In genomic region chr5:149091256-149091655, GRCm38 (mm10) we compare ENCODE assay signal across 19 mouse cellular contexts.
DNase-seq lines count a peak whose midpoint lies in the region; ATAC-seq and TF ChIP-seq lines count a peak whose summit lies in the region.
"Had no signal": no experiment of that assay in that cellular context is flagged by ENCODE, and none has a peak within 500 bp of the region (broad histone marks: within the 10 kb centered on the region; RNA-seq: fewer than 3 reads in every experiment).

No protein-coding gene starts in this region.

- H3K36me3 ChIP-seq in heart, embryonic 14.5 days (ENCODE audit: control insufficient read depth, insufficient read depth, low read length) = no peaks in the 10 kb centered on the region
- H3K36me3 ChIP-seq in heart, adult 2 months (ENCODE audit: control insufficient read depth, insufficient read depth, low read length) = no peaks in the 10 kb centered on the region
- no peaks in the 10 kb centered on the region for H3K36me3 ChIP-seq in intestine, postnatal 0 days (ENCODE audit: control insufficient read depth, insufficient read depth)
- H3K36me3 ChIP-seq: limb, embryonic 15.5 days; liver, embryonic 15.5 days; midbrain, embryonic 10.5 days; neural tube, embryonic 12.5 days had no signal

- H3K9ac ChIP-seq in heart, embryonic 14.5 days (ENCODE audit: low read length) = no peak overlapping the region
- no peak overlapping the region for H3K9ac ChIP-seq in heart, adult 2 months (ENCODE audit: low read depth, low read length)
- no peak overlapping the region for H3K9ac ChIP-seq in intestine, postnatal 0 days (ENCODE audit: low read depth, low read length)
- H3K9ac ChIP-seq: limb, embryonic 15.5 days; liver, embryonic 15.5 days; neural tube, embryonic 12.5 days had no signal

- intact Hi-C loops in heart, adult 2 months (cut with DNase I) = no loop called here
- intact Hi-C loops in left cerebral cortex, postnatal 36 days (cut with DNase I) = no loop called here

- H3K4me2 ChIP-seq in heart, embryonic 14.5 days (ENCODE audit: low read length) = peak overlapping the region; percentile 22; the same call in 1 of the 2 replicates
- H3K4me2 ChIP-seq in intestine, postnatal 0 days (replicated peaks; ENCODE audit: low read depth) = no peak overlapping the region
- H3K4me2 ChIP-seq: limb, embryonic 15.5 days; liver, embryonic 15.5 days; neural tube, embryonic 12.5 days had no signal

- ATAC-seq in heart, embryonic 14.5 days (ENCODE audit: insufficient number of reproducible peaks, insufficient read depth, low FRiP score, low read depth) = no peak
- no peak for ATAC-seq in intestine, postnatal 0 days
- ATAC-seq: forebrain, embryonic 14.5 days had no signal

- WGBS in heart, embryonic 14.5 days = 60% methylated on average over 14 of the region's 14 CpGs
- 65% methylated on average over 14 of the region's 14 CpGs for whole genome bisulfite sequencing in heart, adult 2 months
- 83% methylated on average over 14 of the region's 14 CpGs for WGBS in intestine, postnatal 0 days

- TF ChIP-seq POLR2A in heart, adult 2 months (IDR thresholded peaks at IDR 0.05; ENCODE audit: insufficient read depth, low read depth, low read length) = no peak

- TF ChIP-seq CTCF in heart, adult 2 months (IDR thresholded peaks at IDR 0.05) = no peak
- TF ChIP-seq CTCF in intestine, postnatal 0 days (IDR thresholded peaks at IDR 0.05; ENCODE audit: low read depth) = no peak

- TF ChIP-seq EP300 in heart, adult 2 months (IDR thresholded peaks at IDR 0.05; ENCODE audit: insufficient read depth, low read depth, low read length) = no peak

- no peaks in the 10 kb centered on the region for H3K79me2 ChIP-seq in heart, adult 2 months (replicated peaks; ENCODE audit: control insufficient read depth, insufficient read depth, low read length)

- no peak overlapping the region for H3K4me3 ChIP-seq in heart, embryonic 14.5 days (ENCODE audit: control insufficient read depth in 1 of 2, insufficient read depth in 1 of 2, low read depth in 1 of 2, low read length in 2 of 2)
- H3K4me3 ChIP-seq in heart, adult 2 months = no peak overlapping the region
- no peak overlapping the region for H3K4me3 ChIP-seq in intestine, postnatal 0 days (ENCODE audit: low read depth, low read length)
- H3K4me3 ChIP-seq: limb, embryonic 15.5 days; liver, embryonic 15.5 days; midbrain, embryonic 10.5 days; neural tube, embryonic 12.5 days had no signal

- DNase-seq in heart, adult 2 months = no peak
- peak; percentile 28 to 36 for DNase-seq in right cerebral cortex, adult 2 months (ENCODE audit: low spot score in 2 of 2)
- DNase-seq in right cerebral cortex, postnatal 14 days = no peak
- peak; percentile 42 to 43 for DNase-seq in left cerebral cortex, postnatal 36 days (ENCODE audit: low spot score in 2 of 2)
- no peak for DNase-seq in kidney, adult 18-20 months
- DNase-seq: adrenal gland, postnatal 36 days; cerebellum, adult 8-10 months; gastrocnemius, postnatal 14 days; kidney, adult 2 months; kidney, postnatal 10 days; thymus, postnatal 25 days had no signal

- no peaks in the 10 kb centered on the region for H3K27me3 ChIP-seq in heart, embryonic 14.5 days (ENCODE audit: control insufficient read depth, insufficient read depth, low read length)
- no peaks in the 10 kb centered on the region for H3K27me3 ChIP-seq in heart, adult 2 months (ENCODE audit: control insufficient read depth, insufficient read depth, low read length)
- no peaks in the 10 kb centered on the region for H3K27me3 ChIP-seq in intestine, postnatal 0 days (replicated peaks; ENCODE audit: control insufficient read depth, insufficient read depth, low read length)
- H3K27me3 ChIP-seq: limb, embryonic 15.5 days; liver, embryonic 15.5 days; neural tube, embryonic 12.5 days had no signal

- no peaks in the 10 kb centered on the region for H3K4me1 ChIP-seq in heart, embryonic 14.5 days (ENCODE audit: control insufficient read depth in 2 of 2, insufficient read depth in 2 of 2, low read length in 2 of 2)
- H3K4me1 ChIP-seq in heart, adult 2 months (ENCODE audit: control insufficient read depth, insufficient read depth, low read length) = no peaks in the 10 kb centered on the region
- no peaks in the 10 kb centered on the region for H3K4me1 ChIP-seq in intestine, postnatal 0 days (replicated peaks; ENCODE audit: control insufficient read depth, insufficient read depth, low read length)
- H3K4me1 ChIP-seq: limb, embryonic 15.5 days; midbrain, embryonic 10.5 days; neural tube, embryonic 12.5 days had no signal

- H3K9me3 ChIP-seq in heart, embryonic 14.5 days (ENCODE audit: control insufficient read depth, low read length) = no peaks in the 10 kb centered on the region
- no peaks in the 10 kb centered on the region for H3K9me3 ChIP-seq in intestine, postnatal 0 days (ENCODE audit: control insufficient read depth)
- H3K9me3 ChIP-seq: limb, embryonic 15.5 days; liver, embryonic 15.5 days; midbrain, embryonic 10.5 days; neural tube, embryonic 12.5 days had no signal

- H3K27ac ChIP-seq in heart, embryonic 14.5 days (replicated peaks in 1 of 2; ENCODE audit: control insufficient read depth in 1 of 2, insufficient read depth in 1 of 2, low read depth in 2 of 2, low read length in 2 of 2) = no peak overlapping the region
- H3K27ac ChIP-seq in heart, adult 2 months = no peak overlapping the region
- no peak overlapping the region for H3K27ac ChIP-seq in intestine, postnatal 0 days (ENCODE audit: low read depth, low read length)
- H3K27ac ChIP-seq: limb, embryonic 15.5 days; liver, embryonic 15.5 days; macrophage; midbrain, embryonic 10.5 days; neural tube, embryonic 12.5 days had no signal

Comparison
In these comparisons a context has a peak if more than half of its experiments do, and no peak if none do; other contexts are left out.
1. DNase-seq: peak in right cerebral cortex, adult 2 months (2 of 2) and left cerebral cortex, postnatal 36 days (2 of 2); none in heart, adult 2 months (0 of 2), right cerebral cortex, postnatal 14 days (single experiment) and kidney, adult 18-20 months (single experiment).